Mouse (Mus musculus) c-Kit-positive CD71-positive TER-119-negative erythroid progenitor cells, embryonic 14.5 days (primary cell): ENCODE data around the gene Pced1b.

Experiments used
- DNase-seq: peaks from one replicate; pipeline ENCODE4 v3.0.0-alpha.2; 2013; ENCODE audit warnings: low read depth

The Pced1b gene

DNA sequence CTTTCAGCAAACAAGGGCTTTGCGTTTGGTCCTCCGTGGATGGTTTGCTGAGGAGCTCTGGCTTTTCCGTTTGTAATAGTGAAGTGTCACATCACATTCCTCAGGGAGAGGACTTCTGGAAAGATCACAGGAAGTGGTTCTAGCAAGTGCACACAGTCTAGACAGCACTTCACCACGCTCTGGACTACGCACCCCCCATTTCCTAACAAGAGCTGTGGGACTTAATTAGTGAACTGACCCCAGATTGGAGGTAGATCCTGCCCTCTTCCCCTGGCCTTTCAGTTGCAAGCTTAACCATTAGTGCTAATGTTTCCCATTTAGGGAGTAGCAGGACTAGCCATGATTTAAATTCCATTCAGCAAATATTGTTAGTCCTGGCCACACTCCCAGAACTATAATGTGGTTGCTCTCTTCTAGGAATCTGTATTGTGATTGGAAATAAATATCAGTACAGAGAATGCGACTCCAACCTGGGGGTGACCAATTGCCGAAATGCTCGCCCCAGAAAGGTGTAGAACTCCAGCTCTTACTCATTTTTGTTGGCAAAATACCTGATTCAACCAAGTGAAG lies 10.4 kb downstream of the Pced1b start:
- no peak for DNase-seq

DNA sequence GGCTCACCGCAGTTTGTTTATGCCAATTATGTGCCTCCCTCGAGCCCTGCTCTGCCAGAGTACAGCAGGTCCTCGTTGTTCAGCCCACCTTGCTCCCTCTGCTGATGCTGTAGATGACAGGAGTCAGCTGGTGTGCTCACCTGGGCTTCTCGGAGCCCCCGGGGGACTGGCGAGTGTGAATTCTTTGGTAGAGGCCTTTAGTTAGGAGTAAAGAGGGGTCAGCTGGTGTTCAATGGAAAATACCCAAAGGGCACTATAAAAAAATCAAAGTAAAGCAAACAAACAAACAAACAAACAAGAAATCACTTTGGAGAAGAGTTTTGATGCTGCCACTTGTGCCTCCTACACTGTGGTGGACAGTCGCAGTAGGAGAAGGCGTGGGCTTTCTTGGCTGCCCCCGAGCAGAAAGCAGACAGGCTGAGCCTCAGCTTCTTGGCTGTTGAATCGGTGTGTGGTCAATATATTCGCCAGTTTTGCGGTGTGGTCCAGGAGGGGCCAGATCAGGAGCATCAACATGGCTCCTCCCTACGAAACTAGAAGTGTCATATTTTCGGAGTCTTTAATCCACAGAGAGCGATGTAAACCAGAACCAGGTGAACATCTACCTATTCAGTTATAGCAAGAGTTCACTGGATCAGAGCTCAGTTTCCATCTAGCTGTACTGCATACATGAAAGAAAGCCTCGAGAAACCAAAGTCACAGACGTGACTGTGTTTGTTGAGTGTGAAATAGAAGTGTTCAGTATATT lies 11.8 kb downstream of the Pced1b start:
- DNase-seq, result no peak

DNA sequence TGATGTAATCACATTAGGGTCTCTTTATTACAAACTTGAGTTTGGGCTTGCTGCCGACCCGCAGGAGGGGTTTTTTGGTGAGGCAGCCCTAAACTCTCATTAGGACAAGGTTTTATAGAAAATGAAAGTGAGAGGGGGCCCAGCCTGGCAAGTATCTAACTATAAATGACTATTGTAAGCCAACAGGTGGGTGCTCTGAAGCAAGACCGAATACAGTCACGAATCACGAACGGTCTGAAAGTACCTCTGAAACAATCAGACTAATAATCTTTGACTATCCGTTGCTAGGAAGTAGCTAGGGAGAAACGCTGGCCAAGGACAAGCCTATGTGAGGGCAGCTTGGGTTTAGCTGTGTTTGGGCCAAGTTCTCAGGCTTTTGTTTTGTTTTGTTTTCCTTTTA lies 12.4 kb downstream of the Pced1b start:
- no peak for DNase-seq

DNA sequence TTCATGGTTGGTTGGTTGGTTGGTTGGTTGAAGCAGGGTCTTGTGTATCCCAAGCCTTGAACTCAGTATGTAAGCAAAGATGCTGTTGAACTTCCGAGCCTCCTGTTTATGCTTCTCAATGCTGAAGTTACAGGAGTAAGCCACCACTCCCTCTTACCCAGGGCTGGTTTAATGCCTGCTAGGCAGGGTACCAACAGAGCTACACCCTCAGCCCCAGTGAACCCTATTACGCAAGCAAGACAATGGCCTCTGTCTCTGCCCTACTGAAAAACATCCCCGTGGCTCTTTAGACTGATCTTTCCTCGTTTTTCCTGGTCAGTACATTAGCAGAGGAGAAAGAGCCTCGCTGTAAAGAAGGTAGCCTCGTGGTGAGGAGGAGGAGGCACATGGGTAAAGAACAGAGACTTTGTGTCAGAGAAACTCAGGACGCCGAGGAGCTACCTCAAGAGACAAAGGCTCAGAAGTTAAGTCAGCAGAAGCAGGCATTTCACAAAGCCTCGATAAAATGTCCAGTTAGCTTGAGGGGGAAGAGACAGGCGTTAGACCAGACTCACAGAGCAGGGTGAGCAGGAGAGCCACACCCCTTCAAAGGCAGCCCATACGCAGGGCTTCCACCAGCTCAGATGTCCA lies 13.2 kb downstream of the Pced1b start:
- no peak for DNase-seq

DNA sequence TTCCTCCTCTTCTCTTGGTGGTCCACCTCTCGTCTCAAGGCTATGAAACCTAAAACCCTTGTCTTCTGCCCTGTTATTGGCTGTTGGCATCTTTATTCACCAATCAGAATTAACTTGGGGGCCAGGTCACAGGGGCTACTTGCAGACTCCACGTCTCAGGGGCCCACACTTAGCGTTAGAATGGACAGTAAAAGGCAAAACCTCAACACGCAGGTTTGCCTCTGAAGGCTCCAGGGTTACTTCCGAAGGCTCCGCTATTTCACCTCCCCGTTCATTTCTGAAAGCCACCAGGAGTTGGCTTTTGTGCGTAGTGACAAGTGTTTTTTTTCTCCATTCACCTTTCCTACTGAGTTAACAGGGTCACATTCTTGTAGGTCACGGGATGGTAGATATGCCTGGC lies 15.3 kb downstream of the Pced1b start:
- no peak for DNase-seq

DNA sequence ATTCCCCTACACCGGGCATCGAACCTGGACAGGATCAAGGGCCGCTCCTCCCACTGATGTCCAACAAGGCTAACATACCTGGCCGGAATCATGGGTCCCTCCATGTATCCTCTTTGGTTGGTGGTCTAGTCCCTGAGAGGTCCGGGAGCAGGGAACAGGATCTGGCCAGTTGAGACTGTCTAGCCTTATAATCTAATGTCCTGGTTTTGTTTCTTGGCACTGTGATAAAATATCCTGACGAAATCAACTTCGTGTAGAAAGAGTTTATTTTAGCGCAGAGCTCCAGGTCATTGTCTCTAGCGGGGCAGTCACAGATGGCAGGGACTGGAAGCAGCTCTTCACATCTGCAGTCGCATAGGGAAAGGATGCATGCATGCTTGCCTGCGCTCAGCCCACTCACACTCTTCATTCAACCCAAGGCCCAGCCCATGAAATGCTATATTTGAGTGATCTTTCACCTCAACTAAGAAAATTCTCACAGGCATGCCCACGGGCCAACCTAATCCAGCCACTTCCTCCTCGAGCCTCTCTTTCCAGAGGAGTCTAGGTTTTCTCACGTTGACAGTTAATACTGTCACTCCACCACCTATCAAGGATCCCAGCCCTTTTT lies 19.4 kb downstream of the Pced1b start:
- no peak for DNase-seq

DNA sequence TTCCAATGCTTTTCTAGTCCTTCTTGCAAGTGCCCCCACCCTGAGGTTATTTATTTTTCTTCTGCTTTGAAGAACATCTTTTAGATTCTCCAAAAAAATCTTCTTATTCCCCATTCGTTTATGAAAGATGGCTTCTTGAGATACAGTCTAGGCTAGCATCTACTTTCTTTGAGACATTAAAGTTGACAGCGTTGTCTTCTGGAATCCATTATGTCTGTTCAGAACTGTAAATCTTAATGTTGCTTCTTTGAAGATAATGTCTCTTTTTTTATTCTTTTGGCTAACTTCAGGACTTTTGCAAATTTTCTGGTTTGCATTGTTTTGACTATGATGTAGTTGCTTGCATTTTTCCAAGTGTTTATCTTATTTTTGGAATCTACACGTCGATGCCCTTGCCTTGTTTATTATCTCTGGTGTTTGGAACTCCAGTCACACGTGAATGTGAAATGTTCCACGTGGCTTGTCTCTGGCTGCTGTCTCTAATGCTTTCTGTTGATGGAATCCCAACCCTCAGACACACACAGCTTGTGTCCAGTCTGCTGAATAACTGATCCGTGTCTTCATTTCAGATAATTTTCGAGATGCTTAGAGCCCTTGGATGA lies 20.3 kb downstream of the Pced1b start:
- no peak for DNase-seq

DNA sequence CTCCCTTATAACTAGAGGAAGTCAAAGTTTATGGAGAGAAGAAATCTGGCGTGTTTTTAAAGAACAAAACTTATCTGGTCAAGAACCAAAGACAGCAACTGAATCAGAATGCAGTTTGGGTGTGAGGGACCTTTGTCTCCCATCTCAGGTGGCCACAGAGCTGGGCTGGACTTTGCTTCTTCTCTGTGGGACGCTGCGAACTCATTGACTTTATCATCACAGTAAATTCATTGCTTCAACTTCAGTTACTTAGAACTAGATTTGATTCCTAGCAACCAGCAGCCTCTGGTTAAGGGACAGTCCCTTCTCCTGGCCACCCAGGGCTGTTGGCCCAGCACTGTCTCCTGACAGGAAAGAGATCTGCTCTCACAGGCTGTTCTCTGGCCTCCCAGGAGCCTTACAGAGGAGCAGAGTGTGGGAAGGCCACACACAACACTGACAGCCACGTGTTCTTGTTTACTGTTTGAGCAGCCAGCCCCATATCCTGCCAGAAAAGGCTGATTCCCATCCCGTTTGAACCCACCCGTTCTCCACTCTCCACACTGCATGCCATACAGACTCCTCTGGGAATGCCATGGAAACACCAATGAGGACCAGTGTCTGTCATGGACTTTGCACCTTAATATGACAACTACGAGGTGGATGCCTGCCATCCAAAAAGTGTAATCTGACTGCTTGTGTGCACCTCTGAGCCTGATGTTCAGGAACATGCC lies 25.2 kb downstream of the Pced1b start:
- DNase-seq, result no peak

DNA sequence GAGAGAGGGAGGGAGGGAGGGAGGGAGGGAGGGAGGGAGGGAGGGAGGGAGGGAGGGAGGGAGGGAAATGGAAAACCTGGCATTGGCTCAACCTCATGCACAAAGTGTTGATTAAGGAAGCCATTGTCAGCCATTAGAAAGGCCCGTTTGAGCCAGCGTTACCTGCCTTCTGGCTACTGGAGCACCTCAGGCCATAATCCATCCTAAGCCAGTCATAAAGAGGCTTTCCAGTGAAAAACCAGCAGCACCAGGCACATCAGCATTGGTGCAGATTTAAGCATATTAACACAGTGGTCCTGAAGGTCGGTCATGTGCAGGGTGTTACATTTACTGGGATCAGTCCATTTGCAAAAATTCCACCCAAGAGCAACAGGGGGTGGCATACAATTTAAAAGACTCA lies 25.9 kb downstream of the Pced1b start:
- no peak for DNase-seq

DNA sequence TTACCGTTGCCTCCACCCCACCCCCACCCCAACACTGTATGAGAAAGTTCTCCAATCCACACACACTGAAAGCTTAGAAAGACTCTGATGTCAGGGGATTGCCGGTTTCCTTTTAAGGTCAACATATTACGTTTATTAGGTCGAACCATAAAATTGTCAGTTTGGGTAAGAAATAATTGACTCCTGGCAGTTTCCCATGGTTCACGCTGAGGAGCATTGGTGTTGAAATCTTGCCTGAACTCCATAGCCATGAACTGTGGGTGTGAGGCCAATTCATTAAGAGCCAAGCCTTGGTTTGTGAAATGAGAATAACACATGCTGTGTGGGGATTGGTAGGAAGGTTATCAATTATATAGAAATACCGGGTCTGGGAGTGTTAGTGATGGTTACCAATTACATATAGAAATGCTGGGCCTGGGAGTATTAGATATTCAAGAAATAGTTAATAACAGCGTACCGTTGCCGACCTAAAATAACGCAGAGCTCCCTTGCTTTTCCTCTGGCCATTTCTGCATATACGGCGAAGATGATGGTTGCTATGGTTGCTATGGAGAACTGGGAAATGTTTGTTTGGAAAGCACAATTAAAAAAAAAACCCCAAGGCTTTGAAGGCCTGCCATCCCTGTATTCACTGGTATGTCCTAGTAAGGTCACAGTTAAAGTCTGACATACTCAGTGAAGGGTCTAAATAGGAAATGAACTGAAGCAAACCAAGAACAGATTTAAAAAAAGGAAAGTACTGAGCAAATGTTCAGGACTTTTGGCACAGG lies 28.9 kb downstream of the Pced1b start:
- DNase-seq, result no peak

DNA sequence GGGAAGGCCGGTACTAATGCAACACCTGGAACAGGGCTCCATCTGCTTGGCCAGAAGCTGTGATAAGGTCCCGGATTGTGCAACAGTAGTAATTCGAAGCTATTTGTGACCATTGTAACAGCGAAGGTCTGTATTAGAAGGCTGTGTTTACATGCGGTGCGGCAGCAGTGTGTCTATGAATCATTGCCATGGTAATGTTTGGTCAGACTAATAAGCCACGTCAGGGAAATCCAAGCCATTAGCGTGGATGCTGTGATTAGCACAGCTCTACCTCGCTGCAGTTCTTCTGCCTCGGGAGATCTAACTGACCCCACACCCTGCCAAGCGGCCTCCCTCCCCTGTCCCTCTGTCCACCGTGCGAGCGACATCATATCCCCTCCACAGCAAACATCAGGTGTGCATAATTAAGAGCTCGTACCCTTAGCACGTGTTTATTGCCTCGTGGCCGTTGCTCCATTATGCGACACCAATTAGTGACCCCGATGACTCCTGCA lies 29.8 kb downstream of the Pced1b start:
- DNase-seq, result no peak

DNA sequence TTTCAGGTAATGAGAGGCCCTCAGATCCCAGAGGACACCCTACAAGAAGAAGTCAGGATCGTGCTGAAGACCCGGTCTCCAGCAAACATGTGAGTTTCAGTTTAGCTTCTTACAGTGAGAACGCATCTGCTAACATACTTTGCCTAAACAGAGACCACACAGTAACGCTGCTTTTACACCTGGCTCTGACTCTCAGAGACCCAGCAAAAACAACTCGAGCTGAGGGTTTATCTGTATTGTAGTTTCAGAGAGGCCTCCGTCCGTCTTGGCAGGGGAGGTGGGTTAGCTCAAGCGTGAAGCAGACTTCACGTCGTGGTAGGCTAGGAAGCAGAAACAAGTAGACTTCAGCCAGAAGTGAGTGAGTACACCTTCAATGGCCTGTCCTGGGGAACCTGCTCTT lies 30.4 kb downstream of the Pced1b start:
- DNase-seq, result no peak

DNA sequence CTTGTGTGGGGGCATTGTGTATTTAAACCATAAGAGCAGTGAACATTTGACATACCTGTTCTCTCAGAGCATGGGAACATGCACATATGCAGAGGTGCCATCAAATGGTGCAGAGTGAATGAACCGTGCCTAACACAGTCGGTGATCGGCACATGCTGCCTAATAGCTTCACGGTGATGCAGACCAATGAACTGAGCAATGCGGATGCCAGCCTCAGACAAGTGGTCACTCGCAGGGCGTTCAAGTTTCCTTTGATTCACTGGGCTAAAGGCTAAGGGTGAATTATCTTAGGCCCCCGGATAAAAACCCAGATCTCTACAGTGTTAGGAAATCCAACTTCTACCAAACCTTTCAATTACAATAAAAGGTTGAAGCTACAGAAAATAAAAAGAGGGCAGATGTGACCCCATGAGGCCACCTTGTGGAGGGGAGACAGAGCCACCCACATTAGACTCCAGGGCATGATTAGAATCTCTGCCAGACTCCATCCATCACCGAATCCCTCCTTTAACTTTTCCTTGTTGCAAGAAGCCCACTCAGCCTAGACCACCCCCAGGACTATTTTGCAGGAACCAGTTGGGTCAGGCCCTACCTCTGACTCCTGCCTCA lies 31.5 kb downstream of the Pced1b start:
- DNase-seq, result no peak

DNA sequence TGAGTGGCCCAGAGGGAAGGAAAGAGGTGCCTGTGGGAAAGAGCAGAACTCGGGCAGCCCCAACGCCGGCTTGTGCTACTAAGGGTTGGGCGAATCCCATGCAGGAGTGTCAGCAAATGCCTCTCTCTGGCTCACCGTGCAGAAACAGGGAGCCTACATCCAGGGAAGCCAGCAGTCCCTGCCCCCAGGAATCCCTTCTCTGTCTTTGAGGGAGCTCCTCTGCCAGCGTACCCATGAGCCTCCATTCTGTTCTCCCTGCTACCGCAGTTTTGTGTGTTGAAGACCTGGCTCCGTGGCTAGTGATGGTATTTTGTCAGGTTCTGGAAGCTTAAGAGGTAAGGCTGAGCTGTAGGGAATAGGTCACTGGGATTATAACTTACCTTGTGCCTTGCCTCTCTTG lies 33.2 kb downstream of the Pced1b start:
- DNase-seq, result no peak

DNA sequence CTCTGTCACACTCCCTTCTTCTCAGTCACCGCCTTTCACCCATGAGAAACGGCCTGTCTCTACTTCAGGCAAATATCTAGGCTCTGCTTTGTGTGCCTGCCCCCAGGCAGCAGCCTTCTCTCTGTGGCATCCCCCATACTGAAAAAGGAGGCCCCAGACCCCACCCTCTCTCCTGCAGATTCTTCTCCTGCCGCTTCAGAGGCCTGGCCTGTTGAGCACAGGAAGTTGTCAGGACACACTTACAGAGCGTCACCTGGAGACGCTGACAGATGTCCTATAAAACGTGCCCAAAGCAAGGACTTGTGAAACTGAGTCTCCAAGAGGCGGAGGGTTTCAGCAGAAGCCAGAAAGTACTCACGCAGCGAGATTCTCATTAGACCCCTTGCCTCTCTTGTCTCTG lies 33.9 kb downstream of the Pced1b start:
- DNase-seq, result no peak

DNA sequence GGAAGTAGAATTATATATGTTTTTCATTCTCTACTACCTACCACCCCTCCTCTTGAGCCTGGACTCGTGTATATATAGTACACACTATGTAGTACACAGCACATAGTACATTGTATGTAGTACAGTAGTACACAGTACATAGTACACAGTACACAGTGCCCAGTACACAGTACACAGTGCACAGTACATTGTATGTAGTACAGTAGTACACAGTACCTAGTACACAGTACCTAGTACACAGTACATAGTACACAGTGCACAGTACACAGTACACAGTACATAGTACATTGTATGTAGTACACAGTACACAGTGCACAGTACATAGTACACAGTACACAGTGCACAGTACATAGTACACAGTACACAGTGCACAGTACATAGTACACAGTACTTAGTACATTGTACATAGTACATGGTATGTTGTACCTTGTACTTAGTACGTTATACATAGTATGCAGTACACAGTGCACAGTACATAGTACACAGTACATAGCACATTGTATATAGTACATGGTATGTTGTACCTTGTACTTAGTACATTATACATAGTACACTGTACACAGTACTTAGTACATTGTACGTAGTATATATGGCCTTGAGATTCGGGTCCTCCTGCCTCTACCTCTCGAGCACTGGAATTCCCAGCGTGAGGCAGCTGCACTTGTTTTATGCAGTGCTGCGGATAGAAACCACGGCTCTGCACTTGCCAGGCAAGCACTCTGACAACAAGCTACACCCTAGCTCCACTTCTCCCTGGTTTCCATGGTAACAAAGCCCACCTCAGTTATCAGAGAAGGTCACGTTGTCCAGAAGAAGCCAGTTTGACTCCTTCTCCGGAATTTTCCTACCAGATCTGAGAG lies 35.0 kb downstream of the Pced1b start:
- no peak for DNase-seq

DNA sequence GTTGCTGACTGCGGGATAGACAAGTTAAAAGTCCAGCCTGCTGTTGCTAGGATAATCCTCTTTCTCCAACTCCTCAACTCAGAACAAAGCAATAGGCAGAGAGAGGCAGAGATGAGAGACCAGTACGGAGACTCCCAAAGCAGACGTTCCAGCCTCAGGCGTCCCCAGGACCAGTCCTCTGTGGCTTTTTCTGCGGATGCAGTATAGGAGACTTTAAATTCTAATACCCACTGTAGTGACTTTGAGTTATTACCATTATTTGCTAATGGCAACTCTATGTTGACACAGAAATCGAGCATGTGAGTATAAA lies 35.6 kb downstream of the Pced1b start:
- no peak for DNase-seq

DNA sequence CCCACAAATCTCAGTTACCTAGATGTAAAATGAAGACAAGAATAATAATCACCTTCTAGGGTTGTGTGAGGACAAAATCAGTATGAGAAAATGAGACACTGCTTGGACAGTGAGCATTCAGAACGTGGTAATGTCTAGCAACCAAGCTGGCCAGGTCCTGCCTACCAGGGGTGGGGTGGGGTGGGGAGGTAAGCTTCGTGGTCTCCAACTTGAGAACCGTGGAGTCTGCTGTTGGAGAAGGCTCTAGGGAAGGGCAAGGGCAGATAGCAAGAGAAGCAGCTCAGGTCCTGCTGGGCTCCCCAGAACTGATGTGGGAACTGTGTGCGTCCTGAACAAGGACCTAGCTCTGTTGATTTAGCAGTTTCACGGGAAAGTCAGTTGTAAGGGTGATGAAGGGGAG lies 37.3 kb downstream of the Pced1b start:
- DNase-seq, result no peak

DNA sequence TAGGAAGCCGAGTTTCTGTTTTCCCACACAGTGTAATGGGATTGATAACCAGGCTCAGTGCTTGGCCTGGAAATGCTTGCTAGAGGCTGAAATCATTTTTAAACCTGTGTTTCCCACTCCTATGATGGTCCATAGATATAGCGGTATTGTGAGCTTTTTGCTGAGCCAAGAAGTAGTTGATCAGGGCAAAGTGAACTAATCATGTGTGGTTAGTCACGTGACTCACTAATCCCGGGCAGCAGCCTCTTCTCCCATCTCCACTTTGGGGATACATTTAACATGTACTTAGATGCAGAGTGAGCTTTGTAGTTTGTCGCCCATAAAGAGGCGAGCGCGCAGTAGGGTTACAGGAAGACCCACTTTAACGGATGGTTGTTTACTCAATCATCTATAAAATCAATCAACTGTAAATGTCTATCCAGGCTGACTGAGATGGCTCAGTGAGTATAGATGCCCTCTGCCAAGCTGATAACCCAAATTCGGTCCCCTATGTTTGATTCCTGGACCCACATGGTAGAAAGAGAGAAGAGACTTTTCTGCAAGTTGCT lies 38.8 kb downstream of the Pced1b start:
- DNase-seq, result no peak

DNA sequence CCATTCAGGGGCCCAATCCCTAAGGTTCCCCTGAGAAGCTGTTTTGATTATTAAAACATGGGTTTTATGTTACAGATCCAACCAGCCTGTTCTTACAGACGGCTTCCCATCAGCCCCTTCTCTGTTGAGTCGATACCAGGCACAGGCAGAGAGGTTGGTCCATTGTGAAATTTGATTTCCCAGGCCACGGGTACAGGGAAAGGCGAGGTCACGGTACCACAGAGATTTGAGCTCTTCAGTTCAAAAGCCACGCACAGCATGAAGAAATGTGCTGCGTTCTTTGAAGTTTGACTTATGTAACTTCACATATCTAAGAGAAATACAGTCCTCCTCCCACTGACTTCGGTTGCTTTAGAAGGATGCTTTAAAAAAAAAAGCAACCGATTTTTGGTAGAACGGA lies 39.8 kb downstream of the Pced1b start:
- no peak for DNase-seq
